16 mouse cellular contexts compared by ENCODE assay signal in the genomic region with DNA sequence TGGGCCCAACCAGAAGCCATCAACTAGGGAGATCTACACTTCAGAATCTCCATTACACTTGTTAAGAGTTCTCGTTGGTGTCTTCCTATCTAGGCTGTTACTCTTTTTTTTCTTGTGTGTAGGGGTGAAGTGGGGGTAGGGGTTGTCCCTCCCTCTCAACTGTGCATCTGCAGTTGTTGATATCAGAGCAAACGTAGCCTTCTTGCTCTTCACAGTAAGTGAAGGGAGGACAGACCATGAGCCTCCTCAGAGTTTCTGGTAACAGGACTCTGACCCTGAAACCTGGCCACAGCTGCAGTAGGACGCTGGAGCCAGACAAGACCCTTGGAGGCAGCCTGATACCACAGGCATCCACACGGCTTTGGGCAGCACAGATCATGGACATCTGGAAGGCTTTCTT.
"Had no signal": no experiment of that assay in that cellular context is flagged by ENCODE, and none has a peak within 500 bp of the region (broad histone marks: within the 10 kb centered on the region; RNA-seq: fewer than 3 reads in every experiment).

No protein-coding gene starts in this region.

- H3K27ac ChIP-seq: kidney, postnatal 0 days; limb, embryonic 12.5 days; limb, embryonic 15.5 days; macrophage; stomach, embryonic 15.5 days had no signal

- H3K4me3 ChIP-seq: limb, embryonic 12.5 days; limb, embryonic 15.5 days; megakaryocyte, embryonic 14.5 days; stomach, embryonic 15.5 days had no signal

- DNase-seq: kidney, adult 18-20 months; kidney, adult 9 months; kidney, postnatal 25 days; left cerebral cortex, postnatal 4 days; lung, embryonic 14.5 days; midbrain, embryonic 14.5 days; thymus, postnatal 25 days had no signal

- H3K9ac ChIP-seq: limb, embryonic 12.5 days; limb, embryonic 15.5 days; lung, embryonic 14.5 days; stomach, embryonic 15.5 days had no signal

- H3K36me3 ChIP-seq: stomach, embryonic 15.5 days had no signal

- H3K9me3 ChIP-seq: limb, embryonic 12.5 days; limb, embryonic 15.5 days; megakaryocyte, embryonic 14.5 days; stomach, embryonic 15.5 days had no signal

- ATAC-seq: intestine, embryonic 16.5 days; lung, postnatal 0 days had no signal

- H3K4me2 ChIP-seq: limb, embryonic 12.5 days; limb, embryonic 15.5 days; lung, embryonic 14.5 days; midbrain, embryonic 11.5 days; stomach, embryonic 15.5 days had no signal

- H3K27me3 ChIP-seq: limb, embryonic 12.5 days; limb, embryonic 15.5 days; megakaryocyte, embryonic 14.5 days; stomach, embryonic 15.5 days had no signal

- H3K4me1 ChIP-seq: limb, embryonic 12.5 days; limb, embryonic 15.5 days; stomach, embryonic 15.5 days had no signal
